Comparison of ENCODE assay signal across 10 mouse cellular contexts in the genomic region with DNA sequence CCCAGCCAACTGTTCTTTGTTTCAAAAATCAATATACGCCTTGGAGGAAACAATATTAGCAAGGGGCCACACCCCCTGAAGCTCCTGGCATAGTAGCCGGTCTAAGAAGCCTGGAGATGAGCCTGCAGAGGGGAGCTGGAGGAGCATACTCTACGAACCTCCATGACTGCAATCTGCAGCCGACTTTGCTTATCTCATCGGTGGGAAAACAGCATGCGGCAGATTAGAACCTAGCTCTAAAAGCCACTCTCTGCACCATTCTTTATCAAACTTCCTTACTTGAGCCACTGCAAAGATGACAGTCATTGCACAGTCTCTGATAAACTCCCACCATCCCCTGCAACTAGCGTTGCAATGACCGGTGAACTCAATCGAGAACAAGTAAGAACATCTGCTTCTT.
DNase-seq lines count a peak whose midpoint lies in the region; ATAC-seq and TF ChIP-seq lines count a peak whose summit lies in the region.
"Had no signal": no experiment of that assay in that cellular context is flagged by ENCODE, and none has a peak within 500 bp of the region (broad histone marks: within the 10 kb centered on the region; RNA-seq: fewer than 3 reads in every experiment).

No protein-coding gene starts in this region.

- 4% methylated on average over 9 of the region's 9 CpGs for WGBS in heart, embryonic 14.5 days
- 59% methylated on average over 9 of the region's 9 CpGs for WGBS in midbrain, embryonic 14.5 days
- 55% methylated on average over 9 of the region's 9 CpGs for WGBS in midbrain, embryonic 15.5 days
- WGBS in liver, embryonic 13.5 days (ENCODE audit: insufficient replicate concordance) = 6% methylated on average over 9 of the region's 9 CpGs
- 39% methylated on average over 9 of the region's 9 CpGs for WGBS in lung, adult 2 months

- TF ChIP-seq POLR2A in lung, adult 2 months (IDR thresholded peaks at IDR 0.05; ENCODE audit: borderline replicate concordance, extremely low read depth, low read depth, low read length) = no peak

- H3K4me1 ChIP-seq in heart, embryonic 14.5 days (ENCODE audit: control insufficient read depth in 2 of 2, insufficient read depth in 2 of 2, low read length in 2 of 2) = peaks cover 45 to 83% of the 10 kb centered on the region in 2 experiments
- H3K4me1 ChIP-seq in midbrain, embryonic 14.5 days (ENCODE audit: control insufficient read depth, insufficient read depth, low read length) = peaks cover 32% of the 10 kb centered on the region
- peaks cover 33% of the 10 kb centered on the region for H3K4me1 ChIP-seq in midbrain, embryonic 15.5 days
- H3K4me1 ChIP-seq in liver, embryonic 13.5 days (replicated peaks) = peaks cover 35% of the 10 kb centered on the region
- peaks cover 3% of the 10 kb centered on the region for H3K4me1 ChIP-seq in lung, adult 2 months (ENCODE audit: control insufficient read depth, insufficient read depth, low read length)

- no peaks in the 10 kb centered on the region for H3K9me3 ChIP-seq in heart, embryonic 14.5 days (ENCODE audit: control insufficient read depth, low read length)
- H3K9me3 ChIP-seq in midbrain, embryonic 14.5 days (ENCODE audit: control insufficient read depth, low read length) = no peaks in the 10 kb centered on the region
- H3K9me3 ChIP-seq in midbrain, embryonic 15.5 days = no peaks in the 10 kb centered on the region
- H3K9me3 ChIP-seq in liver, embryonic 13.5 days (replicated peaks) = no peaks in the 10 kb centered on the region
- H3K9me3 ChIP-seq: lung, embryonic 15.5 days had no signal

- no peak for TF ChIP-seq CTCF in lung, adult 2 months (IDR thresholded peaks at IDR 0.05; ENCODE audit: insufficient read depth, low read length)

- peak overlapping the region; percentile 49 for H3K4me2 ChIP-seq in heart, embryonic 14.5 days (ENCODE audit: low read length)
- H3K4me2 ChIP-seq in midbrain, embryonic 14.5 days (ENCODE audit: low read length) = no peak overlapping the region
- H3K4me2 ChIP-seq in midbrain, embryonic 15.5 days = no peak overlapping the region
- H3K4me2 ChIP-seq in liver, embryonic 13.5 days = peak overlapping the region; percentile 28
- H3K4me2 ChIP-seq: lung, embryonic 15.5 days had no signal

- peak overlapping the region; percentile 92 to 95 for H3K27ac ChIP-seq in heart, embryonic 14.5 days (replicated peaks in 1 of 2; ENCODE audit: control insufficient read depth in 1 of 2, insufficient read depth in 1 of 2, low read depth in 2 of 2, low read length in 2 of 2)
- 0 out of 2 replicates have a peak overlapping the region, but pooled peaks have one; percentile 49 for H3K27ac ChIP-seq in midbrain, embryonic 14.5 days (replicated peaks; ENCODE audit: low read depth, low read length)
- no peak overlapping the region for H3K27ac ChIP-seq in midbrain, embryonic 15.5 days
- H3K27ac ChIP-seq in liver, embryonic 13.5 days = no peak overlapping the region
- H3K27ac ChIP-seq: lung, embryonic 15.5 days had no signal

- no peaks in the 10 kb centered on the region for H3K36me3 ChIP-seq in heart, embryonic 14.5 days (ENCODE audit: control insufficient read depth, insufficient read depth, low read length)
- no peaks in the 10 kb centered on the region for H3K36me3 ChIP-seq in midbrain, embryonic 14.5 days (ENCODE audit: control insufficient read depth, insufficient read depth, low read length)
- H3K36me3 ChIP-seq in midbrain, embryonic 15.5 days (replicated peaks) = no peaks in the 10 kb centered on the region
- H3K36me3 ChIP-seq in liver, embryonic 13.5 days = no peaks in the 10 kb centered on the region
- H3K36me3 ChIP-seq: lung, embryonic 15.5 days had no signal

- no peak for DNase-seq in heart, adult 9 months (ENCODE audit: low spot score in 2 of 2)
- DNase-seq in midbrain, embryonic 14.5 days = no peak
- peak; percentile 9 for DNase-seq in liver, embryonic 13.5 days
- DNase-seq in kidney, postnatal 10 days = no peak
- no peak for DNase-seq in lung, adult 2 months
- DNase-seq in lung, adult 18-20 months = no peak

- no peak for ATAC-seq in heart, embryonic 14.5 days (ENCODE audit: insufficient number of reproducible peaks, insufficient read depth, low FRiP score, low read depth)
- no peak for ATAC-seq in midbrain, embryonic 14.5 days (ENCODE audit: low FRiP score, low TSS enrichment)
- ATAC-seq in midbrain, embryonic 15.5 days (replicated peaks) = no peak
- ATAC-seq in liver, embryonic 13.5 days (ENCODE audit: low read depth) = peak; percentile 76
- ATAC-seq: forebrain, embryonic 16.5 days had no signal

- H3K27me3 ChIP-seq in heart, embryonic 14.5 days (ENCODE audit: control insufficient read depth, insufficient read depth, low read length) = no peaks in the 10 kb centered on the region
- no peaks in the 10 kb centered on the region; the same call in 1 of the 2 replicates for H3K27me3 ChIP-seq in midbrain, embryonic 14.5 days (ENCODE audit: control insufficient read depth, insufficient read depth, low read length)
- no peaks in the 10 kb centered on the region for H3K27me3 ChIP-seq in midbrain, embryonic 15.5 days (replicated peaks)
- peaks cover 26% of the 10 kb centered on the region for H3K27me3 ChIP-seq in liver, embryonic 13.5 days
- H3K27me3 ChIP-seq: lung, embryonic 15.5 days had no signal

- H3K9ac ChIP-seq in heart, embryonic 14.5 days (ENCODE audit: low read length) = peak overlapping the region; percentile 57
- no peak overlapping the region for H3K9ac ChIP-seq in midbrain, embryonic 14.5 days (replicated peaks; ENCODE audit: low read length)
- no peak overlapping the region for H3K9ac ChIP-seq in midbrain, embryonic 15.5 days
- no peak overlapping the region for H3K9ac ChIP-seq in liver, embryonic 13.5 days
- H3K9ac ChIP-seq: lung, embryonic 15.5 days had no signal

- no peak overlapping the region for H3K4me3 ChIP-seq in heart, embryonic 14.5 days (ENCODE audit: control insufficient read depth in 1 of 2, insufficient read depth in 1 of 2, low read depth in 1 of 2, low read length in 2 of 2)
- no peak overlapping the region for H3K4me3 ChIP-seq in midbrain, embryonic 14.5 days (replicated peaks; ENCODE audit: low read depth, low read length)
- no peak overlapping the region for H3K4me3 ChIP-seq in midbrain, embryonic 15.5 days
- no peak overlapping the region for H3K4me3 ChIP-seq in liver, embryonic 13.5 days (replicated peaks)
- H3K4me3 ChIP-seq in lung, adult 2 months (replicated peaks; ENCODE audit: extremely low read depth, low read depth, low read length) = no peak overlapping the region
- H3K4me3 ChIP-seq: lung, embryonic 15.5 days had no signal

Comparison
In these comparisons a context has a peak if more than half of its experiments do, and no peak if none do; other contexts are left out.
1. H3K27ac ChIP-seq: peak in heart, embryonic 14.5 days (2 of 2) and midbrain, embryonic 14.5 days (single experiment); none in midbrain, embryonic 15.5 days (single experiment) and liver, embryonic 13.5 days (single experiment).
2. H3K4me2 ChIP-seq: peak in heart, embryonic 14.5 days (single experiment) and liver, embryonic 13.5 days (single experiment); none in midbrain, embryonic 14.5 days (single experiment) and midbrain, embryonic 15.5 days (single experiment).